Mouse (Mus musculus): ENCODE data around the gene Entpd5.

Gene Entpd5

DNA sequence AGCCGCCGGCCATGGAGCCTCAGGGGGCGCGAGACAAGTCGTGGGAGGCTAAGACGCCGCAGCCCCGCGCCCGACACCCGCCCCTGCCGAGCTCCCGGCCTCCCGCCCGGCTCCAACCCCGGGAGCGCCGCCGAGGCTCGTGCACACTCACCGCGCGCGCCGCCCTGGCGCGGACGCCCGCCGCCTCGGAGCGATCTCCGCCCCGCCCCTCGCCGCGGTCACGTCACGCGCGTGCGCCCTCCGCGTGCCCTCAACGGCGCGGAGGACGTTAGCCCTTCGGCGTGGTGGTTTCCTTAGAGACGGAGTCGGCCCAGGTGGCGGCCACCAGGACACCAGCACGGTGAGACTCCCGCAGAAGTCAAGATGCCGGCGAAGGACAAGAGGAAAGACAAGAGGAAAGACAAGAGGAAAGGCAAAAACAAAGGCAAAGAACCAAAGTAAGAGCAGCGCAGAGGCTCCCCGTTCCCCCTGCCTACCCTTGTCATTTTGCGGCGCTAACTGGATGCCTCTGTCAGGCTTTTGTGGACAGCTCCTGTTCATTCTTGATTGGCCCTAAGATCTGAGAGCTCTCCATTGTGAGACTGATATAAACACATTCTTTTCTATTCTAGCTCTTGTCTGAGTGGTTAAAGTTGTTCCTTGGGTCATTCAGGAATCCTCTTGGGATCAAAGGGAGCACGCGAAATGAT is at the start of gene Entpd5, which contains the start of gene Bbof1:
Entpd5 (minus strand) TSS at position 211 of the 689 bp plus-strand sequence.
Bbof1 (plus strand) TSS at position 253 of the 689 bp plus-strand sequence.
- peak; percentile 92 for DNase-seq (ENCODE audit: low read depth, low spot score)

DNA sequence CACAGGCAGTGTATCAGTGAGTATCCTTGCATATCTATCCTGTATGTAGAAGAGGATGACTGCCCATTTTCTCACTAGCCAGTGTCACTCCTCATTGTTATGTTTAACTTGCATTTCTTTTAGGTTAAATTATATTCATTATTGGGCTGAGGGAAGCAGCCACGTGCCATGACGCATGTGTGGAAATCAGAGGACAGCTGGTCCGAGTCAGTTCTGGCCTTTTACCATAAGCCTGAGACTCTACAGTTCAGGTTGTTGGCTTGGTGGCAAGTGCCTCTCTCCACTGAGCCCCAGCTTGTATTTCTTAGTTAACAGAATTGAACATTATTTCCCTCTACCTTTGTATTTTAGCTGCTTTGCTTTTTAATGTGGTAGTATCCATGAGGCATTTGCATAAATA is 48.1 kb upstream of the Entpd5 start:
- no peak for DNase-seq (ENCODE audit: low read depth, low spot score)

DNA sequence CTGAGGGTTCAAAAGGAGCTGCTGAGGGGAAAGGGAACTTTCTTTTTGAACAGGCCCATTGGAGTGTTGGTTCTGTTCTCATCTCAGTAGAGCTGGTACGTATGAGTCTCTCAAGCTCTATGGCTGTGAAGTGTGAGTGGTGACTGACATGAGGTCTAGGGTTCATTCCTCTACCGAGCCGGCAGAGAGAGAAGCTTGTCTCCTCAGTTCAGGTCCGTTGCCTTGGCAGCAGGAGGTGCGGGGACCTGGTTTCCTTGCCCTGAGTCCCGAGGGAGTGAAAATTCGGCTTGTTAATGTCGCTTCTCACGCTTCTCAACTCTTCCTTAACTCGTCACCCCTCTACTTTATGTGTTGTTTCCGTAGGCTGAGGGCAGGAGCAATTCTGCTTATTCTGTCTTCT is 43.0 kb upstream of the Entpd5 start:
- no peak for DNase-seq (ENCODE audit: low read depth, low spot score)

- peak; percentile 99 for DNase-seq (ENCODE audit: low read depth, low spot score)
Observed at GRCm38 (mm10) chr12:84450718-84451646, 42.2 kb upstream of the Entpd5 start, which contains the start of the genes Aldh6a1 and Lin52. Aldh6a1 (minus strand) TSS chr12:84451004. Lin52 (plus strand) TSS chr12:84451422.

DNA sequence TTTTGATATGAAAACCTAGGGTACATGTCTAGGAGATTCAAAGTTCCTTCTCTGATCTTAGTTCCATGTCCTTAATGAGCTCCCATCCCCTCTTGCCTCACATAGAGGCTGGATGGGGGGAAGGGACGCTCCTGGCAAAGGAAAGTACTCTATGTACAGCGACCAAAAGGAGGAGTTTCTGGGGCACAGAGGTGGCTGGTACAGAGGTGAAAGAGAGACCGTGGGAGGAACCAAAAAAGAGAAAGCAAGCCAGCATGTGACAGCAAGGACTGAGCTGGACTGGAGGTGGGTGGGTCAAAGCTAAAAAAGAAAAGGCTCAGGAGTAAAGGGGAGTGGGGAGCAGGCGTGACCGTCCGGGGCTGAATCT is 41.5 kb upstream of the Entpd5 start:
- DNase-seq (ENCODE audit: low read depth, low spot score): no peak

DNA sequence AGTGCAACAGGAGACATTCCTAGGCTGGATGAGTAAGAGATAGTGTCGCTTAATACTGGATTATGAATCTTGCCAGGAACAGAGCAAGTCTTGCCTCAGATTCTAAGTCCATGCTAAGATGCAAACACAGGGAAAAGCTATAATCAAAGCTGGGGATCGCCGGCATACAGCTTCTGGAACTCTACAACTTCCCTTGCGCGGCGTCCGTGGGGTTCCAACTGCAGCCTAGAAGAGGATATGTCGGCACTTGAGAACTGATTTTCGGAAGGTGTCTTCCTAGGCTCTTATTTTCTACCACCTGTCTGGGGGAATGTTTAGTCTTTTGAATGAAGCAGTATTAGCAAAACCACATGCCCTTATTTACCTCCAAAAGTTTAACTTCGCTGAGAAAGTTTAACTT is 41.1 kb upstream of the Entpd5 start:
- no peak for DNase-seq (ENCODE audit: low read depth, low spot score)

GRCm38 (mm10) chr12:84448181-84448580 is 39.4 kb upstream of the Entpd5 start:
- no peak for DNase-seq (ENCODE audit: low read depth, low spot score)

DNA sequence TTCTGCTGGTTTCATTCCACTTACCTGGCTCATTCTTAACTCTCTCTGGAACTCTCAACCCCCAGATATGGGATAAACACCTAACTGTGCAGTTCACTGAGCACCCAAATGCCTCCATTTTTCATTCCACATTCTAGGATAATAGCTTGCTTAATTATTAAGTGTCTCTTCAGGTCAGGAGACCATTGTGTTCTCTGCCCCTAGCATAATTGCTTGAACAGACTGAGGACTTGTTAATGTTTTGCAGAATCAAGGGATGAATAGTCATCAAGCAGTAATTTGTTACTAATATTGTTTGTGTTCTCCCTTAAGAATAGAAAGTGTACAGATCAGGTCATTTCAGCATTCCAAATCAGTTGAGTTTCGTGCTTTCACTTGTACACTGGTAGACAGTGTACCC is 38.6 kb upstream of the Entpd5 start:
- no peak for DNase-seq (ENCODE audit: low read depth, low spot score)

- DNase-seq (ENCODE audit: low read depth, low spot score): no peak
Observed at GRCm38 (mm10) chr12:84442526-84442925, 33.7 kb upstream of the Entpd5 start.

- no peak for DNase-seq (ENCODE audit: low read depth, low spot score)
Observed at GRCm38 (mm10) chr12:84438697-84439096, 29.9 kb upstream of the Entpd5 start.

- no peak for DNase-seq (ENCODE audit: low read depth, low spot score)
Observed at GRCm38 (mm10) chr12:84429825-84430224, 21.0 kb upstream of the Entpd5 start.

- DNase-seq (ENCODE audit: low read depth, low spot score): no peak
Observed at GRCm38 (mm10) chr12:84423990-84424389, 15.2 kb upstream of the Entpd5 start.

GRCm38 (mm10) chr12:84417605-84417922 is 8.7 kb upstream of the Entpd5 start:
- no peak for DNase-seq (ENCODE audit: low read depth, low spot score)

DNA sequence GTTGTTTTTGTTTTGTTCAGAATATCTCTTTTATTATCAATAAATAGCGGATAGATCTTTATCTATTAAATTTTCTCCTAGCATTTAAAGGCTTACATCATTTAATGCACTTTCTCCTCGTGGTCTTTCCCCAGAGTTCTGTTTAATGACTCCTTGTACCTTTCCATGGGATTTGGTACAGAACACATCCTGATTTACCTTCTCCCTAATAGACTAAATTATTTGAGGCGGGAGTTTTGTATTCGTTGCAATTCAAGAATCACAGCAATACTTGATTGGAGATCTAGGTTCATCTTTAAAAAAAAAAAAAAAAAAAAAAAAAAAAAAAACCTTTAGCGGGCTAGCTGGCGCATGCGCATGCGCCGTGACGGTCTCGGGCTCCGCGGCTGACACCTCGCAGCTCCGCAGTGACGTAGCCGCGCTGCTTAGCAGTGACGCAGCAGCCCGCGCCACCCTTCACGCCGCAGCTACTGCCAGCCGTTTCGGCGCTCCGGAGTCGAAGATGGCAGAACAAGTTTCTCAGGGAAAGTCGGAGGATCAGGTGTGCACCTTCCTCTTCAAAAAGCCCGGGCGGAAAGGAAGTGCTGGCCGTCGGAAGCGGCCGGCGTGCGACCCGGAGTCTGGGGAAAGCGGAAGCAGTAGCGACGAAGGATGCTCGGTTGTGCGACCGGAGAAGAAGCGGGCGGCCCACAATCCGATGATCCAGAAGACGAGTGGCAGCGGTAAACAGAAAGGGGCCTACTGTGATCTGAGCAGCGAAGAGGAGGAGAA is 8.2 kb upstream of the Entpd5 start, which contains the start of gene Rnf113a2:
Rnf113a2 (plus strand) TSS at position 363 of the 771 bp plus-strand sequence.
- DNase-seq (ENCODE audit: low read depth, low spot score): peak; percentile 96

GRCm38 (mm10) chr12:84407874-84408818 is 683 bp downstream of the Entpd5 start:
- DNase-seq (ENCODE audit: low read depth, low spot score): peak; percentile 87

- DNase-seq (ENCODE audit: low read depth, low spot score): no peak
Observed at GRCm38 (mm10) chr12:84407259-84407658, 1.6 kb downstream of the Entpd5 start.

GRCm38 (mm10) chr12:84404541-84404940 is 4.3 kb downstream of the Entpd5 start:
- no peak for DNase-seq (ENCODE audit: low read depth, low spot score)

DNA sequence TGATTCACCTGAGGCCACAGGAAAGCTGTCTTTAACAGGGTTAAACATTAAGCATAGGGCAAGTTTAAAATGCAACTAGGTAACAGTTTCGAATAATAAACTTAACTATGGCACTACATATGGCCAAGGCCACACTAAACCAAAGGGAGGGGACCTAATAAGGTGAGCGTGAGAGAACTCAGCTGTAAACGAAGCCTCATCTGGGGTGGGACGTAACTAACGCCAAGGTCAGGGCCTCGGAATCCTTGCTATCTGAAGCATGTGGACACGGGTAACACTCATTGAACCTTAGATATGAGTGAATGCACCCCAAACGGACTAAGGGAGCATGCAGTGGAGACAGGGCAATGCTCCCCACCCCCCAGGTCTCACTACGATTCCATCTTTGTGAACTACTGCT is 5.9 kb downstream of the Entpd5 start:
- DNase-seq (ENCODE audit: low read depth, low spot score): no peak

DNA sequence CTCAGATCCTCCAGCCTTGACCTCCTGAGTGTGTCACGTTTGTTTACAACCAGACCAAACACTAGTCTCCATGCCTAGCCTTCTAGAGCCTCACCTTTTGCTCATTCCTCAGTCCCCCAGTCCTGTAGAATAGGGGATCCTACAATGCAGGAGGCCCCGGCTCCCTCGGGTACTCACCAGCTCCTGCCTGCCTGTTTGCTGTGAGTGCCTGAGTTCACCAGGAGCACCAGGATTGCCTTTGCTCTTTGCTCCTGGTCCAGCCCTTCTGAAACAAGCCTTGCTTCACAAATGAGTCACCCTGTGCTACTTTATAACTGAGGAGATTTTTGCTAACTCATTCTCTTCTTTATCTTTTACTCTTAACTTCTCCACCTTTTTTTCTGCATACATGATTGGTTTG is 8.2 kb downstream of the Entpd5 start:
- DNase-seq (ENCODE audit: low read depth, low spot score): no peak

DNA sequence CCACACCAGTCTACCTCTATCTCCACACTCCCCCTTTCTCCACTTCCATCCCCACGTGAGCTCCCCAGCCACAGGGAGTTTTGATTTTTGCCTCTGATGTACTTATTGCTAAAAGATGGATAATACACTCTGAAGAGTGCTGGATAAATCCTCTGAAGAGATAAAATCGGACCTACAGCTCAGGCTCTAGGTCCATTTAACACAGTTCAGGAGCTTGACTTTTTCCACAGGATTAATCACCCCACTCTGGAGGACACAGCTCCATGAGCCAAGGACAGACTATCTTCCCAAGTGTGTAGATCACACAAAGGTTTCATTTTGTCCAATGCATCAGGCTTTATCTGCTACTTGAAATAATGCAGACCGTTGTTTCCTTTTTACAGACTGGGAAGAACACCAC is 8.8 kb downstream of the Entpd5 start:
- no peak for DNase-seq (ENCODE audit: low read depth, low spot score)

- no peak for DNase-seq (ENCODE audit: low read depth, low spot score)
Observed at GRCm38 (mm10) chr12:84399663-84400062, 9.2 kb downstream of the Entpd5 start.

Measured in CD4-positive helper T cell, adult 2 months (primary cell).